Comparison of ENCODE assay signal across 12 mouse cellular contexts in the genomic region with DNA sequence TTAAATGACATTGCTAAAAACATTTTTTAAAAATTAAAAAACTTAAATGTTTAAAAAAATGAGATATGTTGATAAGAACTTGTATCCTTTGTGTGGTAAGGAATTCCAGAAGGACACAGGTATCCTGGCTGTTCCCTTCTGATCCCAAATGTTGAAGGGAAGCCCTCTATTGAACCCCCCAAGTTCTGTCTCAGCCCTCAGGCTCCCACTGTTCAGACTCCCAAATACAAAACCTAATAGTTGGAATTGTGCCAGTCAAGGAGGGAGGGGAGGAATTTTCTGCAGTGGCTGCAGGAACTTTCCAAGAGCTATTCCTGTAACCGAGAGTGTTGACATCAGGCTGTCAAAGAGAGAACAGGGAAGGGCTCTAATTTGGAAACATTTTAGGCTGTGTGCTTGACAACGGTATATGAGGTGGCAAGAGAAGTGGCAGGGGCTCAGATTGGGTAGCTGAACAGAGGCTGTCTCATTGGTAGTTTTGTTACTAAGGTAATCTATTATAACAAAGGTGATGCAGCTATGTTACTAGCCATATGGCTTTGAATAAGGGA.
DNase-seq lines count a peak whose midpoint lies in the region; ATAC-seq and TF ChIP-seq lines count a peak whose summit lies in the region.
"Had no signal": no experiment of that assay in that cellular context is flagged by ENCODE, and none has a peak within 500 bp of the region (broad histone marks: within the 10 kb centered on the region; RNA-seq: fewer than 3 reads in every experiment).

No protein-coding gene starts in this region.

- ATAC-seq in embryonic facial prominence, embryonic 14.5 days (ENCODE audit: low read depth) = no peak
- ATAC-seq in heart, embryonic 15.5 days (replicated peaks; ENCODE audit: insufficient number of reproducible peaks, insufficient read depth, low FRiP score, low read depth) = peak; percentile 84

- no peaks in the 10 kb centered on the region for H3K27me3 ChIP-seq in embryonic facial prominence, embryonic 14.5 days (replicated peaks; ENCODE audit: control insufficient read depth, insufficient read depth, low read length)
- no peaks in the 10 kb centered on the region for H3K27me3 ChIP-seq in embryonic facial prominence, embryonic 10.5 days (replicated peaks; ENCODE audit: low read depth, poor library complexity, severe bottlenecking)
- no peaks in the 10 kb centered on the region for H3K27me3 ChIP-seq in heart, embryonic 15.5 days
- H3K27me3 ChIP-seq: kidney, embryonic 15.5 days; lung, embryonic 15.5 days had no signal

- no peak overlapping the region for H3K9ac ChIP-seq in embryonic facial prominence, embryonic 14.5 days (ENCODE audit: low read depth, low read length)
- no peak overlapping the region for H3K9ac ChIP-seq in heart, embryonic 15.5 days
- H3K9ac ChIP-seq: kidney, embryonic 15.5 days; lung, embryonic 15.5 days had no signal

- no peak overlapping the region for H3K4me3 ChIP-seq in embryonic facial prominence, embryonic 14.5 days (ENCODE audit: low read depth, low read length)
- no peak overlapping the region for H3K4me3 ChIP-seq in embryonic facial prominence, embryonic 10.5 days
- H3K4me3 ChIP-seq in lung, adult 2 months (replicated peaks; ENCODE audit: extremely low read depth, low read depth, low read length) = no peak overlapping the region
- H3K4me3 ChIP-seq in heart, embryonic 15.5 days = no peak overlapping the region
- H3K4me3 ChIP-seq: hindbrain, embryonic 10.5 days; kidney, embryonic 15.5 days; lung, embryonic 15.5 days had no signal

- H3K36me3 ChIP-seq in embryonic facial prominence, embryonic 14.5 days (ENCODE audit: control insufficient read depth, insufficient read depth, low read length) = no peaks in the 10 kb centered on the region
- no peaks in the 10 kb centered on the region for H3K36me3 ChIP-seq in embryonic facial prominence, embryonic 10.5 days (replicated peaks)
- H3K36me3 ChIP-seq in heart, embryonic 15.5 days = no peaks in the 10 kb centered on the region
- H3K36me3 ChIP-seq: hindbrain, embryonic 10.5 days; kidney, embryonic 15.5 days; lung, embryonic 15.5 days had no signal

- 18% methylated on average over 2 of the region's 2 CpGs for WGBS in embryonic facial prominence, embryonic 14.5 days
- 72% methylated on average over 2 of the region's 2 CpGs for WGBS in embryonic facial prominence, embryonic 10.5 days
- WGBS in lung, adult 2 months = 18% methylated on average over 2 of the region's 2 CpGs
- 7% methylated on average over 2 of the region's 2 CpGs for WGBS in heart, embryonic 15.5 days

- TF ChIP-seq CTCF in lung, adult 2 months (IDR thresholded peaks at IDR 0.05; ENCODE audit: insufficient read depth, low read length) = no peak

- DNase-seq in embryonic facial prominence, embryonic 14.5 days (ENCODE audit: low spot score) = peak; percentile 72
- no peak for DNase-seq in embryonic facial prominence, embryonic 10.5 days (ENCODE audit: low spot score)
- DNase-seq in lung, adult 2 months = peak; percentile 8
- DNase-seq in lung, postnatal 4 days = no peak
- peak; percentile 46 for DNase-seq in lung, postnatal 25 days (ENCODE audit: low spot score)
- no peak for DNase-seq in kidney, adult 8-10 months
- no peak for DNase-seq in thymus, postnatal 14 days
- DNase-seq: cerebellum, adult 18-20 months had no signal

- H3K27ac ChIP-seq in embryonic facial prominence, embryonic 14.5 days (replicated peaks; ENCODE audit: low read depth, low read length) = no peak overlapping the region
- no peak overlapping the region for H3K27ac ChIP-seq in embryonic facial prominence, embryonic 10.5 days (replicated peaks)
- H3K27ac ChIP-seq in heart, embryonic 15.5 days = peak overlapping the region; percentile 57; the same call in 1 of the 2 replicates
- H3K27ac ChIP-seq: hindbrain, embryonic 10.5 days; kidney, embryonic 15.5 days; lung, embryonic 15.5 days had no signal

- no peak overlapping the region for H3K4me2 ChIP-seq in embryonic facial prominence, embryonic 14.5 days (ENCODE audit: low read depth, low read length)
- H3K4me2 ChIP-seq in heart, embryonic 15.5 days = no peak overlapping the region
- H3K4me2 ChIP-seq: kidney, embryonic 15.5 days; lung, embryonic 15.5 days had no signal

- H3K4me1 ChIP-seq in embryonic facial prominence, embryonic 14.5 days (ENCODE audit: control insufficient read depth, insufficient read depth, low read length) = no peaks in the 10 kb centered on the region
- peaks cover 8% of the 10 kb centered on the region; the same call in 1 of the 2 replicates for H3K4me1 ChIP-seq in embryonic facial prominence, embryonic 10.5 days
- peaks cover 6% of the 10 kb centered on the region; the same call in 1 of the 2 replicates for H3K4me1 ChIP-seq in lung, adult 2 months (ENCODE audit: control insufficient read depth, insufficient read depth, low read length)
- H3K4me1 ChIP-seq in heart, embryonic 15.5 days (replicated peaks) = peaks cover 30% of the 10 kb centered on the region

- no peaks in the 10 kb centered on the region for H3K9me3 ChIP-seq in embryonic facial prominence, embryonic 14.5 days (ENCODE audit: control insufficient read depth, low read length)
- H3K9me3 ChIP-seq in embryonic facial prominence, embryonic 10.5 days = no peaks in the 10 kb centered on the region
- H3K9me3 ChIP-seq in heart, embryonic 15.5 days (replicated peaks) = no peaks in the 10 kb centered on the region
- H3K9me3 ChIP-seq: hindbrain, embryonic 10.5 days; kidney, embryonic 15.5 days; lung, embryonic 15.5 days had no signal

- TF ChIP-seq POLR2A in lung, adult 2 months (IDR thresholded peaks at IDR 0.05; ENCODE audit: borderline replicate concordance, extremely low read depth, low read depth, low read length) = no peak

Comparison
In these comparisons a context has a peak if more than half of its experiments do, and no peak if none do; other contexts are left out.
1. DNase-seq: peak in embryonic facial prominence, embryonic 14.5 days (single experiment), lung, adult 2 months (single experiment) and lung, postnatal 25 days (single experiment); none in embryonic facial prominence, embryonic 10.5 days (single experiment), lung, postnatal 4 days (0 of 2), kidney, adult 8-10 months (0 of 2) and thymus, postnatal 14 days (single experiment).